Mouse (Mus musculus) left cerebral cortex, adult 8-10 months (tissue): ENCODE results near the gene Slit3. TPM values are rescaled to one million over a fixed set of nuclear protein-coding genes. Genes with fewer than 3 reads are reported as not detected.

Experiments used
- DNase-seq, 2 experiments: peaks; one replicate each; pipeline ENCODE4 v3.0.0; 2022; ENCODE audit warnings: low spot score in 2 of 2
- total RNA-seq, 4 experiments: library from RNA; stranded (reverse); gene quantifications; 2 replicates each; pipeline ENCODE4 v1.2.4; 2022

Slit3 gene
- total RNA-seq, 4 experiments from 2014 or later = 41.7 to 49.2 (median 48.2) TPM

DNA sequence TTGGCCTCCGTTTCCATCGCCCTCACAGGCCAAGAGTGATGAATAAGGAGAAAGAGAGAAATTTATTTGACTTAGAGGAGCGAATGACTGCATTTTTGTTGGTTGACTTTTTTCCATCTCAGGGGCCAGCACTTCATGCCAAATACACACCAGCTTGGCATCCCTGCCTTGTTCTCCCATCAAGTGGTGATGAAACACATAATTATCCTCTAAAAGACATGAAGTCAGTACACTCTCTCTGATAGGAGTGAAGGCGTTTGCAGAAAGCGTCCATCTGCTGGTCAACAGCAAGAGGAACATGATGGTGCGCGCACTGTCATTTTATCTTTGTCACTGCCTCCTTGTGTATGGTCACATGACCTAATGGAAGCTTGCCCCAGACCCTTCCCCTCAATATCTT, 75.8 kb downstream of the Slit3 start:
- no peak for DNase-seq

DNA sequence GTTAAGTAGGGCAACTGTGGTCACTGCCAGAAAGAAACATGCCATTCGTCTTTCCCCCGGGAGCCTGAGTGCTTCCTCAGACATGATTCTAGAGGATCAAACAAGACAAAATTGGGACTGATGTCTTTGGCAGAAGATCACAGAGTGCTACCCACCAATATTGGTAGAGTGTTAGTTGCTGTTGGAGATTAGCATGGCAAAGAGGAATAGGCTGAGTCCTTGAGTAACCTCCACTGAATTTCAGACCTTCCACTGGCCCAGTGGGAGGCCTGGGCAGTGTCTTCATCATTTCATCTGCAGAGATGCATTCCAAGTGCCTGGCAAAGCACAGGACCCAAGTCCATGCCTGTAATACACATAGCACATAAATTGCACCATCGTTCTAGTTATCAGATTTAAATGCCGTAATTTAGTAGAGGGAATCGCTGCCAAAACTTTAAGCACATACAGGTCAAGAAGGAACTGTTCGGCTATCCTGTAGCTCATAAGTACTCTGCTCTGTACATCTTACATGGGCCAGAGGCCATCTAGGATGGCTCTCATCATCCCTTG, 77.6 kb downstream of the Slit3 start:
- DNase-seq = no peak

DNA sequence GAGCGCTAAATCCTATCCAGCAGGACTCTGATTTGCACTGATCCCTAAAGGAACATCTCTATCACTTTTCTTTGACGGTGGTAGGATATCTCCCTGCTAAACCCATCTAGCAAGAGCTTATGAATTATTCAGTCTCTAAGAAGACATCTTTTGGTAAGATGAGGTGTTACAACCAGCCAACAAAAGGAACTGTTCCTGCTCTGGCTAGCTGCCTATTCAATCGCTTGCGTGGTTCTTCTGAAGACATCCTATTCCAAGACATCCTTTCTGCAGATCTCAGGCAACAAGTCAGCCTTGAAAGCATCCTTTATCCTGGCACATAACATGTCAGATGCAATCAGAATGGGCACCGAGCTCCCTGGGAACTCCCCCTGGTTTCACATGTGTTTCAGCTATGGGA, 81.3 kb downstream of the Slit3 start:
- no peak for DNase-seq

DNA sequence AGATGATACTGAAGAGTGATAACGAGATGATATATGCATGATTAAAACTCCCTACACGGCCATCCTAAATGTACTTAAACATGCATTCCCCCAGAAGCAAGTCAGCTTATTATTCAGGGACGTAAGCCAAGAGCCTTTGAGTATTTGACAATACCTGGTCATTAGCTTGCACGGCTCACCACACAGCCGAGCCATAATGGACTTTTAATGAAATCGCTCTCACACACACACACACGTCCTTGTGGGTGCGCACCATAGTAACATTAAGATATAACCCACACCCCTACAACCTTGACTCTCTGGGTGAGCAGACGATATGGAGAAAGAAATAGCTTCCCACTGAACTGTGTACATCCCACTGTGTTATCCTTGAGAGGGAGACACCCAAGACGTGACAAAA, 82.6 kb downstream of the Slit3 start:
- no peak for DNase-seq

DNA sequence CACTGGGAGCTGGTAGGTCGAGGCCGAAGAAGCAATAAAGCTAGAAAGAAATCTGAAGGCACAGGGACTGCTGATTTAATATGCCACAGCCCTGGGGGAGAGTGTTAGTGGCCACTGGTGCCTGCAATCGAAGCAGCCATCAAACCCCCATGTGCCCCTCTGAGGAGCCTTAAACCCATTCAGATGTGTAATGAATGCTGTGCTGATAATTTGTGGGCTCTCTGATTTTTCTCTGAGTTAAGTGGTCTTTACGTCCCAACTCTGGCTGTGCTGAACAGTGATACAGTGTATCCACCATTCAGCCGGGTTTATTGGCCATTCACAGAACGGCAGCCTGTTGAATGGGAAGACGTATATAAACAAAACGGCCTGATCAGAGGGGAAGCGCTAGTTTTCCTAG, 83.1 kb downstream of the Slit3 start:
- DNase-seq = no peak

DNA sequence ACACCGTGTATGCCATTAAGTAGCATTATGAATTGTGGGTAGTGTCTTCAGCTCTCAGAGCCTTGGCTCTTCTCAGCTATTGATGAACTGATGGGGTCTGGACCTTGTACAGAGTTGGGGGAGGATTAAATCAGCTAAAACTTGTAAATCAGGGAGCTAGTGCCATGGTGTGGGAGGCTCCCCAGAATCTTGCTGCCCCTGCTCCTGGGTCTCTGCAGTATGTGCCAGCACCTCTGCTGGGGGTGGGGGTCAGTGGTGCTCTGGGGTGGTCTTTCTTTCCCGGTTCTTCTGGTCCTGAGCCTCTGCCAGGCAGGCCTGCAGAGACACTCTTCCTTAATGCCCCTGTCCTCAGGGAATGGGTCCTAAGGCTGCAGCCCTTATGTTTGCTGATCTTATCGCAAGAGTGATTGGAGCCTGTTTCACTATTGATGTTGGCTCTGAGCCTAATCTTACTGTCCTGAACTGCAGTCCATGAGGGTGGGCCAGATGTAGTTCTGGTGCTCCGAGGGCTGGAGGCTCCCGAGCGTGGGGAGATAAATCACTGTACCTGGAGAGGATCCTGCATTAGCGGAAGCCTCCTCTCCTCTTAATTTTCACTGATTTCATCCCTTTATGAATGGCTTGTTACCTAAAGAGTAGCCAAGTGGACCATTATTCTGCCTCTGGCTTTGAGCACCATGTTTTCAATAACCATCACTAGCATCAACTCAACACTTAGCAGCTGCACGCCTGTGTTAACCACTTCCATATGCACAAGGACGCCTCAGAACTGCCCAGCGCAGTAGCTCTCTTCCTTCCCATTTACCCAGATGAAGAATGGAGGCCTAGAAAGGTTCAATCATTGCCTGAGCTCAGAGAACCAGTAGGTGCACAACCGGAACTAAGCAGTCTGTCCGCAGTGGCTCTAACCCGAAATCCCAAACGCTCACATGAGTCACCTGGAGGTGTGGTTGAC, 90.0 kb downstream of the Slit3 start:
- no peak for DNase-seq

DNA sequence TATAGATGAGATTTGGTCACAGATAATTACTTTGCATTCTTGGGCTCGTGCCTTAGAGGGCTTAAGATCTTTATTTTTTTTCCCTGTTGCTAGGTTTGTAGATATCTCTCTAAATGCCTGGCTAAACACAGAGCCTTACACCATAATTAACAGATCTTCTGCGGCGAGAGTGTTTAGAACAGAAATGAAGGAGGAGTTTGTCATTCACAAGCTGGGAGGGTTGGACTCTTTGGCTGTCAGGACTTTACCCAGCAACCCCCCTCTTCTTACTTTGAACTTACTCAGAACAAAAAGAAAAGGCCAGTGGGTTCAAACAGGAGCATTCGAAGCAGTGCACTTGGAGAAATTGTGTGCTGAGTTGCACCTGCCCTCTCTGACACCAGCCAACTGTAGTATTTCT, 103.0 kb downstream of the Slit3 start:
- no peak for DNase-seq

DNA sequence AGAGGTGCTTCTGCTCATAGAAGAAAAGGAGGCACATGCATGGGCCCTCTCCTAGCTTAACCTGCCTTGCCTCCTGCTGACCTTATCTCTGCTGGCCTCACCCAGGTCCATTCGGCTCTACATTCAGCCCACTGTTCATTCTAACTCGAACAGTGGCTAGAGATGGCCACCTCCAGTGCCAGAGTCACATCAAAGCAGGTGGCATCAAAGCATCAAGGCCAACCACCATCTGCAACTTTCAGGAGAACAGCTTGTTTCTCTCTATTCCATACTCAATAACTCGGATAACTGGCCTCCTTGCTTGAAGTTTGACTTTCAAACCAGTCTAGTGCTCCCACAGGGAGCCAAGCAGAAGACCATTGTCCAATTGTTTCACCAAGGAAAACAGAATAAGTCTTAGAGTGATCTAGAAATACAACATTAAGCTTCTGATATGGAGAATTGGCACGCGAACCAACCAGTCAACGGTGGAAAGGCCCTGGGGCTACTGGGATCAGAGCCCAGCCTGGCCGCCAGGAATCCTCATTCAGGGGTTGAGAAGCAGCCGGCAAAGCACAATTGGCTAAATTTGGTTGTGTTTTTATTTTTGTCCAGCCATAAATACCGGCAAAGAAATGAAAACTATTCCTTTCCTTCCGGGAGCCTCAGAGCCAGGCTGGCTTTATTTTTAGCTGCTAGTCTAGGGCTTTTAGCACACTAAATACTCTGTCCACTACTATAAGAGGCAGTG, 110.5 kb downstream of the Slit3 start:
- DNase-seq = no peak

DNA sequence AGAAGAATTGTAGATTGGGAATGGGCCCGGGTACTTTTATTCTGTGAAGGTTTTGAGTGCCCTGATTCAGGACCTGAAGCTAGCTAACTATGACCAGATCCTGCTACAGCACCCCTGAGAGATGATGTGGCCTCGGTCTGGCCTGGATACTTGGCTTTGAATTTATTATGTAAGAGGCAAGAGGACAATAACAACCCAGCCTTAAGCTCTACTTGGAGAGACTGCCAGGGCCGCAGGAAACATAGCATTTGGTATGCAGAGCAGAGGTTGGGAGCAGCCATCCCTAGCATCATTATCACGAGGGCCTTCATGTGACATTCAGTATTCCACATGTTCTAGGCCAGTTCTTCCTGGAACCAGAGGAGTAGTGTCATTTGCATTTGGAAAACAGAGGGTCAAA, 111.3 kb downstream of the Slit3 start:
- DNase-seq = no peak

DNA sequence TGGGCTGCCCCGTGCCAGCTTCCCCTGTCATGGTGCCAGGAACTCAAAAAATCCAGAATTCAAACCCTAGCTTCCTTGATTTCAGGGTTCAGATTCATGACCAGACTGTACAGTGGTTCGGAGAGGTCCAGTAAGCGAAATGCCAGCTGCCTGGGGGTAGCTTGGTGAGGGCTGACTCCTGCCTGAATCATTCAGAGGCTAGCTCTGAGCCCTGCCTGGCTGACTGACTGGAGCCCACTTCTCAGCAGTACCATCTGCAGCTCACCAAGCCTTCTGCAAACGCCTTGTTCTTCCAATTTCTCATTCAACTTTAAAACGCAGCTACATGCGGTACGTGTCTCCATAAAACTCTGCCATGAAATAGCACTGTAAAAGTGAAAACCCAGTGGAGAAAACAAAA, 120.4 kb downstream of the Slit3 start:
- DNase-seq = peak in 1 of 2 experiments; percentile 28

DNA sequence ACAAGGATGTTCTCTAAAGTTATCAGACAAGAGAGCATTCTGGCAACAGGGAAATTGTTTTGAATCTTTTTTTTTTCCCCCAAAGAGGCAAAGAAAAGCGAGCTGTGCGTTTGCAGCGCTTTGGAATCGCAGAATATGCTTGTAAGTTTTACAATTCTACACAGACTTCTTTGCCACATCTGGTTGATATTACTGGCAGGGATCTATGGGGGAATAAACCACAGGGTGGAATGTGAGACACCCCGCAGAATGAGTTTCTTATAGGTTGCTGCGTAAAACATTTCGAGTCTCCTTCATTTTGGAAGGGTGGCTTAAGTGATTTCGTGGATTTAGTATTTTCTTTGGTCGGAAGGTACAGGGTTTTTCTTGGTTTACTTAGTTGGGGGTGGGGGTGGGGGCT, 122.6 kb downstream of the Slit3 start:
- no peak for DNase-seq

DNA sequence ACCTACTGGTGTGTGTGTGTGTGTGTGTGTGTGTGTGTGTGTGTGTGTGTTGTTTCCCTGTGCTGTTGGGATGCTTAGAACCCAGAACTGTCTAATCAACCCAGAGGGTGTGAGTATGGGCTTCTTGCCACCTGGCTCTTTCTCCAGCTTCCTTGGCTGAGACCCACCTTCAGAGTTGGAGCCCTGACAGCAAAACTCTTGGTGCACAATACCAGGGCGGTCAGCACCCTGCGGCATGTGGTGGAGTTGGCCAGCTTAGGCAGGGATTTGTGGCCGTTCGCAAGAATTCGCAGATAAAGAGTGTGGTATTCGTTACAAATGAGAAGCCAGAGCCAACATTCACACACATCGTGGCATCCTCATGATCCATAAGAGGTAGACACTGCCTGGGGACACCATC, 123.5 kb downstream of the Slit3 start:
- no peak for DNase-seq

DNA sequence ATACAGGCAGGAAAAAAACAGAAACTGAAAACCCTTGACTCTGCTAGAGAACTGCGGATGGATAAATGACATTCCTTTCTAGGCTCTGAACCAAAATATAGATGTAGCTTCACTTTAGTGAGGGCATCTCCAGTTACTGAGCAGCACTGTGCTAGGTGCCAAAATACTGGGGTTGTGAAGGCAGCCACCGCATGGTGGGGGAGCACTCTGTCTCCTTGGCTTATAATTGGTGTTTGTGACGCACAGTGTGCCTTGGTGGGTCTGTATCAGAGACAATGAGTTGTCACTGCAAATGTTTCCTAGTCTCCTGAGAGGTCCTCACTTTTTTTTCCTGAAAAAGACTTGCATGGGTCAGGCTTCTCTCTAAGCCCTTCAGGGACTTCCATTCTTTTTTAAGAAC, 125.6 kb downstream of the Slit3 start:
- DNase-seq = no peak

DNA sequence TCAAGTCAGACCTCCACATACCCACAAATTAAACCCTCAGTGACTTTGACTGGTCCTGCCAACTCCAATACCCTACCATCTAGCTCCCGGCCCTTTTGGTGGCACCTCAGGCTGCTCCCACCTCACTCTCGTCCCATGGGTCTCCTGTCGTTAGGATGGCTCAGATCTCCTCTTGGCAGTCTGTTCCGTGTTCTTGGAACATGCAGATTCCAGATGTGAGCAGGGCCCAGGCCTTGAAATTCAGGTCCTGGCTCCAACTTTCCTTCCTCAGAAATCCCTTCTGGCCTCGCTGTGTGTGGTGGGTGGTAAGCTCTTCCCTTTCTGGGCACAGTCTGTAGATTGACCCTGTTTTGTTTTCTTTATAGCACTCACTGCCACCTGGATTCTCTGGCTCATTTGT, 127.1 kb downstream of the Slit3 start:
- DNase-seq = no peak

DNA sequence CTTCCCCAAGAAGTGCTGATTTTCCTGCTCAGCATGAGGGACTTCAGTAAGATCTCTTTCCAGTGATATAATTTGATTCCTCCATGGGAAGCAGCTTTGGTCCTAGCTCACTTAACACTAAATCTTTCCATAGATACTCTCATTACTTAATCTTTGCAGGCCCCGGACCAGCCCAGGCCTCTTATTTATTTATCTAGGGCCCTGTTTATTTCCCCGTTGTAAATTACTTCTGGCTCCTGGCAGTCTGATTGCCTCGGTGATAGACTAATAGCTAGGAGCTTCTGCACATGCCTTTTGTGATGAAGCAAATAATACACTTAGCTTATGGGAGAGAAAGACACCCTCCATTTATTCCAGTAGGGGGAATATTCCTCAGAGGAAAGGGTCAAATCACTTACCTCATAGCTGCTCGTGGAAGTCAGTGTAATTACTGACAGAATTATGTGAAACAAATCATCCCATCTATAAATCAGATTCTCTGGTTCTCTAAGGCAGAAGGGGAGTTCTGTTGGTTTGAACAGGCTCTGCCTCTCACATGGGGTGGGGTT, 129.9 kb downstream of the Slit3 start:
- no peak for DNase-seq

DNA sequence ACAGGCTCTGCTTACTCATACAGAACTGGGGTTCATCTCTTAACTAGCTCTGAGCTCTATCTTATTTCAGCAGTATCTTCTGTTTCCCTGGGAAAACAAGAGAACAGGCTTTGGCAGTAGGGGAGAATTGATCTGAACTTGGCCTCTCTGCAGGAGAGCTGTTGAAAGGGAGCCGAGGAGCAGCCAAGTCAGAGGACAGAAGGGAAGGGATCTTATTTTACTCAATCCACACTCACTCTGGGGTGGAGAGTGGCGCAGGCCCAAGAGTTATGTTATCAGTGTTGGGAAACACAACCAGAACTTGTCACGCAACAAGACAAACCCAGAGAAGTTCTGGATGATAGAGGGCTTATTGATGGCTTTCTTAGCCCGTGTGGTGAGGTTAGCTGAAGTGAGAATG, 130.9 kb downstream of the Slit3 start:
- no peak for DNase-seq

DNA sequence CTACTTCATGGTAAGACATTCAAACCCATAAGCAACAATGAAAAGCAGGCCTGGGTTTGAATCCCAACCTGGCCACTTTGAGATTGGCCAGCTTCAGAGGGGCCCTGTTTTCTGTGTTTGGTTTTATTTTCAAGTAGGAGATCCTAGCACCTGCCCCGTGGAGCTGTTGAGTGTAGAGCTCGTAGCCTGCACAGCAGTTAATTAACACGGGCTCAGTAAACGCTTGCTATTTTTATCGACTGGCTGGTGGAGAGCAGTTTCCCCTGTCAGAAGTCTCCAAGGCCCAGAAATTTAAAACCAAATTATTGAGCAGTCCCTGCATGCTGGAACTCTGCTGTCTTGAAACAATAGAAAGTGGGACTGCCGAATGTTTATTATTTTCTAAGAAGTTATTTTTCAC, 136.3 kb downstream of the Slit3 start:
- no peak for DNase-seq

DNA sequence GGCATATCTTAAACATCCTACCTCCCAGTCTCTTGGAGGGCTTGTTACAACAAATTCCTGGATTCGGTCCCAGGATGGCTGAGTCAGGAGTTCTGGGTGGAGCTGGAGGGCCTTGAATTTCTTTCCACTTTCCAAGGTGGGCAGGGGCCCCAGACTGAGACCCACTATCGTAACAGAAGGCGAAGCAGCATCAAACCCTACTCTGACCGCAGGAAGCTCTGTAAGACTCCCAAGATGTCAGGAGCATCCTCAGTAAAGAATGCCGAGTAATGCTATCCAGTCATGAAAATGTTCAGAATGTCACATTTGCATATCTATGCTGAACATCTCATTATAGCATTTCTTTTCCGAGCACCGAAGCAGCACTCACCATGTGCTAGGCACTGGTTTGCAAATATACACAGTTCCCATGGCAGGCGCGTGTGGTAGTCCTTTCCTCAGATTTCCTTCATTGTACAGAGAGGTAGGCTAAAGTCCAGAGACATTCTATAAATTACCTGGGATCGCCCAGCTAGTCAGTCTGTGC, 140.6 kb downstream of the Slit3 start:
- DNase-seq = peak in 1 of 2 experiments; percentile 59

DNA sequence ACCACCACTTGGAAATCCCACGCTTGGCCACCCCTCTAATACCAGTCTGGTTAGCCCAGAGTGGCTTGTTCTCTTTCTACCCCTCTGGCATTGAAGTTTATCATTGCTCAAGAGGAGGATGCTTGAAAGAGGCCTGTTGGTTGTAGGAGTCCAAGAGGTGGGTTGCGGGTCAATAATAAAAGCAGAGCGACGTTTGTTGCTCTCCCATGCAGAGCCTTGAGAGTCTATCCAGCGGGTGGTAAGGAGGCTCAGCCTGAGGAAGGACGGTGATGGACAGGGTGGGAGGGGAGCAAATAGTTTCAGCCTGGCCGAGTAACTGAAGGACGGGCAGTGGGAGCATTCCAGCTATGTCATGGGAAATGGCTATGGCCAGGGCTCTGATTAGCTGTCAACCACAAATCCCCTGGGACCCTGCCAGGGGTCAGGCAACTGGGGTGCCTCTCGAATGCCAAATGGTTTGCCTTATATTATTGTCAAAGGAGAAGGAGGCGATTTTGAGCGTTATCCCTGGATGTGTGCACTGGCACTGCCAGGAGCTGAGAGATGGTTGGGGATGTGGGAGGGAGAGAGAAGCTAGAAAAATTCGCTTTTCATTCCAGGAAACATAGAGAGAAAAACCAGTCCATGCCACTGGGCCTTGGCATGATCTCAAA, 141.4 kb downstream of the Slit3 start:
- peak in 1 of 2 experiments; percentile 43 for DNase-seq

DNA sequence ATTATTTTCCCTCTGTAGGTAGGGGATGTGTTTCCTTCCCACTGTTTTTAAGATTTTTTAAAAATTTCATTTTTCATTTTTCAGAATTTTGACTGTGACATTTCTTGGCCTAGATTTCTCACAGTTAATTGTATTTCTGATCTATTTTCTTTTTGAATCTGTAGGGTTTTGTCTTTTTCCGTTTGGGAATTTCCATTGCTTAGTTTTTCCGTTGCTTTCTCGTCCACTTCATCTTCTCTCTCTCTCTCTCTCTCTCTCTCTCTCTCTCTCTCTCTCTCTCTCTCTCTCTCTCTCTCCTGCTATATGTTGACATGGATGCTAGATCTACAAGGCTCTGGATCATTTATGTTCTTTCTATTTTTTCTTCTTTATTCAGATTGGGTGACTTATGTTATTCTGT, 143.7 kb downstream of the Slit3 start:
- no peak for DNase-seq

DNA sequence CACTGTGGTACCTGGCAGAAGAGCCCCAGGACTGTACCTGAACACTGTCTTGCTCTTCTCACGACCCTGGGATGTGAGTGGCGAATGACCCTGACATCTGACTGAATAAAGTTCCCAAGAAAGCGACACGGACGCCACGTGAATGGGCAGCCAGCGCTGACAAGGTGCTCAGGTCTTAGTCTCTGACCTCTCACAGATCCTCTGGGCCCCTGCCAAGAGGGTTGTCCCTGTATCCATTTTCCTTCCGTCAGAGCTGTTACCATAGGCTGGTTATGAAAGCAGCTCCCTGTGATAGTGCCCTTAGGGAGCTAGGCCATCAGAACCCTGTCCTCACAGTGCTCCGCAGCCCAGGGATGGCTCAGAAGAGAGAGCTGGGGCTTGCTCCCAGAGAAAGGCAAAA, 149.4 kb downstream of the Slit3 start:
- DNase-seq = no peak
